Mouse (Mus musculus) hindbrain, embryonic 12.5 days (tissue): ENCODE data around the gene Uvrag. TPM values are rescaled to one million over a fixed set of nuclear protein-coding genes. Genes with fewer than 3 reads are reported as not detected.

Source experiments
- ATAC-seq: fragments of 200-750 bp; cut with Nextera tagmentation; 2 replicates; pipeline ENCODE4 v1.8.0; 2017; ENCODE audit warnings: moderate TSS enrichment; ENCODE audit not compliant: low FRiP score
- H3K27ac ChIP-seq: fragments of 300-500 bp; sonication (generic); 2 replicates; pipeline ENCODE4 v1.5.1; 2016; ENCODE audit warnings: mild to moderate bottlenecking
- H3K27me3 ChIP-seq: fragments of 300-500 bp; sonication (generic); 2 replicates; pipeline ENCODE4 v1.6.1; 2016; ENCODE audit warnings: mild to moderate bottlenecking
- H3K36me3 ChIP-seq: fragments of 300-500 bp; sonication (generic); 2 replicates; pipeline ENCODE4 v1.6.1; 2016; ENCODE audit warnings: mild to moderate bottlenecking
- H3K4me1 ChIP-seq: fragments of 300-500 bp; sonication (generic); 2 replicates; pipeline ENCODE4 v1.6.1; 2016
- H3K4me2 ChIP-seq: fragments of 300-500 bp; sonication (generic); replicated peaks from 2 replicates; pipeline ENCODE4 v1.6.1; 2016; ENCODE audit warnings: mild to moderate bottlenecking
- H3K4me3 ChIP-seq: fragments of 300-500 bp; sonication (generic); 2 replicates; pipeline ENCODE4 v1.5.1; 2016; ENCODE audit warnings: mild to moderate bottlenecking
- H3K9ac ChIP-seq: fragments of 300-500 bp; sonication (generic); 2 replicates; pipeline ENCODE4 v1.6.1; 2016; ENCODE audit warnings: mild to moderate bottlenecking, moderate library complexity
- H3K9me3 ChIP-seq: fragments of 300-500 bp; sonication (generic); replicated peaks from 2 replicates; pipeline ENCODE4 v1.6.1; 2016; ENCODE audit warnings: mild to moderate bottlenecking
- WGBS: fragments of 180-500 bp; shearing (Covaris S2); methylation state at CpG from one replicate; pipeline ENCODE4 v1.1.7; 2016; 5-methylcytosine and 5-hydroxymethylcytosine counted together
- polyA plus RNA-seq: library from polyadenylated mRNA; unstranded; fragments of >200 nt; fragmentation: Nextera tagmentation; extraction: Ambion mirVana; gene quantifications from 2 replicates; pipeline ENCODE4 v1.2.1, GENCODE M21; 2016

Gene Uvrag
- polyA plus RNA-seq, 1 experiment from 2014 or later = 17.7 TPM

GRCm38 (mm10) chr7:98901120-98901519 is 239.8 kb downstream of the Uvrag start:
- Histone ChIP-seq H3K9me3 (no peaks in the 10 kb centered on the region; the same call in 1 of the 2 replicates), H3K27ac (no peak overlapping the region), H3K4me1 (peaks cover 13% of the 10 kb centered on the region; the same call in 1 of the 2 replicates), H3K27me3 (no peaks in the 10 kb centered on the region), H3K4me2 (no peak overlapping the region), H3K36me3 (no peaks in the 10 kb centered on the region), H3K4me3 (no peak overlapping the region), H3K9ac (no peak overlapping the region)
- ATAC-seq = no peak
- 96% methylated on average over 1 of the region's 1 CpGs for WGBS

- Histone ChIP-seq H3K27me3 (no peaks in the 10 kb centered on the region), H3K27ac (no peak overlapping the region), H3K9ac (no peak overlapping the region), H3K4me1 (peaks cover 9% of the 10 kb centered on the region), H3K4me2 (no peak overlapping the region), H3K4me3 (no peak overlapping the region), H3K36me3 (no peaks in the 10 kb centered on the region), H3K9me3 (no peaks in the 10 kb centered on the region; the same call in 1 of the 2 replicates)
- WGBS = 75% methylated on average over 4 of the region's 4 CpGs
- no peak for ATAC-seq
Measured at GRCm38 (mm10) chr7:98899815-98900214, 241.1 kb downstream of the Uvrag start.

GRCm38 (mm10) chr7:98897323-98897722 is 243.6 kb downstream of the Uvrag start:
- no peak for ATAC-seq
- 95% methylated on average over 8 of the region's 8 CpGs for whole genome bisulfite sequencing
- Histone ChIP-seq H3K4me2 (no peak overlapping the region), H3K9me3 (no peaks in the 10 kb centered on the region; the same call in 1 of the 2 replicates), H3K27ac (no peak overlapping the region), H3K27me3 (no peaks in the 10 kb centered on the region), H3K4me1 (peaks cover 11% of the 10 kb centered on the region), H3K4me3 (no peak overlapping the region), H3K9ac (no peak overlapping the region), H3K36me3 (no peaks in the 10 kb centered on the region)

- no peaks in the 10 kb centered on the region for H3K27me3 ChIP-seq
- H3K4me1 ChIP-seq = peaks cover 12% of the 10 kb centered on the region
- H3K4me3 ChIP-seq = no peak overlapping the region
- no peak overlapping the region for H3K27ac ChIP-seq
- H3K9me3 ChIP-seq = no peaks in the 10 kb centered on the region
- 60% methylated on average over 10 of the region's 10 CpGs for WGBS
- ATAC-seq = no peak
- no peak overlapping the region for H3K9ac ChIP-seq
- no peak overlapping the region for H3K4me2 ChIP-seq
- no peaks in the 10 kb centered on the region for H3K36me3 ChIP-seq
Measured at GRCm38 (mm10) chr7:98895501-98896095, 245.3 kb downstream of the Uvrag start.

- H3K27me3 ChIP-seq = no peaks in the 10 kb centered on the region
- WGBS = 46% methylated on average over 5 of the region's 5 CpGs
- H3K36me3 ChIP-seq = no peaks in the 10 kb centered on the region
- peaks cover 21% of the 10 kb centered on the region for H3K4me1 ChIP-seq
- no peak overlapping the region for H3K9ac ChIP-seq
- no peak overlapping the region for H3K27ac ChIP-seq
- H3K9me3 ChIP-seq = no peaks in the 10 kb centered on the region
- no peak for ATAC-seq
- no peak overlapping the region for H3K4me2 ChIP-seq
- no peak overlapping the region for H3K4me3 ChIP-seq
Measured at GRCm38 (mm10) chr7:98894768-98895167, 246.2 kb downstream of the Uvrag start.

GRCm38 (mm10) chr7:98894305-98894704 is 246.6 kb downstream of the Uvrag start:
- Histone ChIP-seq H3K4me1 (peaks cover 25% of the 10 kb centered on the region), H3K27me3 (no peaks in the 10 kb centered on the region), H3K4me3 (no peak overlapping the region), H3K4me2 (no peak overlapping the region), H3K9me3 (no peaks in the 10 kb centered on the region), H3K36me3 (no peaks in the 10 kb centered on the region), H3K27ac (no peak overlapping the region), H3K9ac (no peak overlapping the region)
- WGBS = 88% methylated on average over 5 of the region's 5 CpGs
- no peak for ATAC-seq

- Histone ChIP-seq H3K9me3 (no peaks in the 10 kb centered on the region), H3K4me2 (no peak overlapping the region), H3K4me1 (peaks cover 37% of the 10 kb centered on the region), H3K4me3 (no peak overlapping the region), H3K27me3 (no peaks in the 10 kb centered on the region), H3K9ac (no peak overlapping the region), H3K27ac (no peak overlapping the region), H3K36me3 (no peaks in the 10 kb centered on the region)
- ATAC-seq = no peak
- 86% methylated on average over 5 of the region's 5 CpGs for WGBS
Measured at GRCm38 (mm10) chr7:98893144-98893543, 247.8 kb downstream of the Uvrag start.

- H3K4me2 ChIP-seq = no peak overlapping the region
- H3K36me3 ChIP-seq = no peaks in the 10 kb centered on the region
- no peaks in the 10 kb centered on the region for H3K9me3 ChIP-seq
- ATAC-seq = peak; percentile 56
- H3K4me3 ChIP-seq = no peak overlapping the region
- peaks cover 40% of the 10 kb centered on the region for H3K4me1 ChIP-seq
- no peaks in the 10 kb centered on the region for H3K27me3 ChIP-seq
- no peak overlapping the region for H3K9ac ChIP-seq
- H3K27ac ChIP-seq = peak overlapping the region; percentile 82
- 41% methylated on average over 7 of the region's 7 CpGs for whole genome bisulfite sequencing
Measured at GRCm38 (mm10) chr7:98889211-98889610, 251.7 kb downstream of the Uvrag start.

- Histone ChIP-seq H3K9ac (no peak overlapping the region), H3K9me3 (no peaks in the 10 kb centered on the region), H3K4me2 (no peak overlapping the region), H3K27ac (peak overlapping the region; percentile 82), H3K27me3 (no peaks in the 10 kb centered on the region), H3K36me3 (no peaks in the 10 kb centered on the region), H3K4me3 (no peak overlapping the region), H3K4me1 (peaks cover 40% of the 10 kb centered on the region)
- WGBS = 27% methylated on average over 5 of the region's 5 CpGs
- ATAC-seq = peak; percentile 64
Measured at GRCm38 (mm10) chr7:98888810-98889209, 252.1 kb downstream of the Uvrag start.

GRCm38 (mm10) chr7:98887811-98888261 is 253.1 kb downstream of the Uvrag start:
- no peak overlapping the region for H3K9ac ChIP-seq
- H3K27me3 ChIP-seq = no peaks in the 10 kb centered on the region
- H3K4me1 ChIP-seq = peaks cover 39% of the 10 kb centered on the region
- H3K4me3 ChIP-seq = no peak overlapping the region
- H3K9me3 ChIP-seq = no peaks in the 10 kb centered on the region
- peak overlapping the region; percentile 19; the same call in 1 of the 2 replicates for H3K4me2 ChIP-seq
- H3K36me3 ChIP-seq = no peaks in the 10 kb centered on the region
- ATAC-seq = peak; percentile 50
- peak overlapping the region; percentile 82 for H3K27ac ChIP-seq
- WGBS = 44% methylated on average over 22 of the region's 22 CpGs

GRCm38 (mm10) chr7:98881887-98882286 is 259.1 kb downstream of the Uvrag start:
- no peak for ATAC-seq
- H3K27me3 ChIP-seq = no peaks in the 10 kb centered on the region
- H3K4me2 ChIP-seq = no peak overlapping the region
- WGBS = 75% methylated on average over 4 of the region's 4 CpGs
- H3K36me3 ChIP-seq = no peaks in the 10 kb centered on the region
- no peak overlapping the region for H3K4me3 ChIP-seq
- H3K9me3 ChIP-seq = no peaks in the 10 kb centered on the region
- no peak overlapping the region for H3K27ac ChIP-seq
- H3K9ac ChIP-seq = no peak overlapping the region
- H3K4me1 ChIP-seq = peaks cover 4% of the 10 kb centered on the region

- no peak overlapping the region for H3K9ac ChIP-seq
- no peaks in the 10 kb centered on the region for H3K36me3 ChIP-seq
- no peaks in the 10 kb centered on the region for H3K9me3 ChIP-seq
- no peaks in the 10 kb centered on the region for H3K27me3 ChIP-seq
- peaks cover 17% of the 10 kb centered on the region for H3K4me1 ChIP-seq
- 87% methylated on average over 2 of the region's 2 CpGs for WGBS
- H3K27ac ChIP-seq = no peak overlapping the region
- ATAC-seq = no peak
- H3K4me3 ChIP-seq = no peak overlapping the region
- H3K4me2 ChIP-seq = no peak overlapping the region
Measured at GRCm38 (mm10) chr7:98879176-98879575, 261.8 kb downstream of the Uvrag start.

- H3K9ac ChIP-seq = no peak overlapping the region
- H3K4me3 ChIP-seq = no peak overlapping the region
- no peak overlapping the region for H3K4me2 ChIP-seq
- H3K27ac ChIP-seq = no peak overlapping the region
- ATAC-seq = no peak
- no peaks in the 10 kb centered on the region for H3K9me3 ChIP-seq
- WGBS = 34% methylated on average over 13 of the region's 13 CpGs
- H3K27me3 ChIP-seq = no peaks in the 10 kb centered on the region
- H3K4me1 ChIP-seq = peaks cover 17% of the 10 kb centered on the region
- H3K36me3 ChIP-seq = no peaks in the 10 kb centered on the region
Measured at GRCm38 (mm10) chr7:98876119-98876518, 264.8 kb downstream of the Uvrag start.
